Mouse (Mus musculus) heart, embryonic 12.5 days (tissue): ENCODE measurements around the gene Nln. TPM values are rescaled to one million over a fixed set of nuclear protein-coding genes. Genes with fewer than 3 reads are reported as not detected.

Experiments
- ATAC-seq: fragments of 200-750 bp; cut with Nextera tagmentation; 2 replicates; pipeline ENCODE4 v1.8.0; 2017; ENCODE audit warnings: moderate TSS enrichment, moderate library complexity; ENCODE audit not compliant: insufficient number of reproducible peaks, low FRiP score
- H3K27ac ChIP-seq: fragments of 300-500 bp; sonication (generic); 2 replicates; pipeline ENCODE4 v1.5.1; 2016; ENCODE audit warnings: mild to moderate bottlenecking, moderate library complexity; ENCODE audit not compliant: poor library complexity, severe bottlenecking
- H3K27me3 ChIP-seq: fragments of 300-500 bp; sonication (generic); replicated peaks from 2 replicates; pipeline ENCODE4 v1.6.1; 2016; ENCODE audit warnings: mild to moderate bottlenecking, moderate library complexity
- H3K36me3 ChIP-seq: fragments of 300-500 bp; sonication (generic); 2 replicates; pipeline ENCODE4 v1.6.1; 2016; ENCODE audit warnings: mild to moderate bottlenecking, moderate library complexity
- H3K4me1 ChIP-seq: fragments of 300-500 bp; sonication (generic); replicated peaks from 2 replicates; pipeline ENCODE4 v1.6.1; 2016; ENCODE audit warnings: mild to moderate bottlenecking
- H3K4me2 ChIP-seq: fragments of 300-500 bp; sonication (generic); 2 replicates; pipeline ENCODE4 v1.6.1; 2016; ENCODE audit warnings: mild to moderate bottlenecking, moderate library complexity
- H3K4me3 ChIP-seq: fragments of 300-500 bp; sonication (generic); 2 replicates; pipeline ENCODE4 v1.5.1; 2016; ENCODE audit warnings: mild to moderate bottlenecking
- H3K9ac ChIP-seq: fragments of 300-500 bp; sonication (generic); 2 replicates; pipeline ENCODE4 v1.6.1; 2016; ENCODE audit warnings: mild to moderate bottlenecking, moderate library complexity
- H3K9me3 ChIP-seq: fragments of 300-500 bp; sonication (generic); replicated peaks from 2 replicates; pipeline ENCODE4 v1.6.1; 2016; ENCODE audit warnings: mild to moderate bottlenecking, moderate library complexity
- WGBS: fragments of 180-500 bp; shearing (Covaris S2); methylation state at CpG from one replicate; pipeline ENCODE4 v1.1.7; 2016; 5-methylcytosine and 5-hydroxymethylcytosine counted together
- polyA plus RNA-seq: library from polyadenylated mRNA; unstranded; fragments of >200 nt; fragmentation: Nextera tagmentation; extraction: Ambion mirVana; gene quantifications from 2 replicates; pipeline ENCODE4 v1.2.1, GENCODE M21; 2016

Gene Nln
- polyA plus RNA-seq, 1 experiment from 2014 or later: 25.7 TPM

DNA sequence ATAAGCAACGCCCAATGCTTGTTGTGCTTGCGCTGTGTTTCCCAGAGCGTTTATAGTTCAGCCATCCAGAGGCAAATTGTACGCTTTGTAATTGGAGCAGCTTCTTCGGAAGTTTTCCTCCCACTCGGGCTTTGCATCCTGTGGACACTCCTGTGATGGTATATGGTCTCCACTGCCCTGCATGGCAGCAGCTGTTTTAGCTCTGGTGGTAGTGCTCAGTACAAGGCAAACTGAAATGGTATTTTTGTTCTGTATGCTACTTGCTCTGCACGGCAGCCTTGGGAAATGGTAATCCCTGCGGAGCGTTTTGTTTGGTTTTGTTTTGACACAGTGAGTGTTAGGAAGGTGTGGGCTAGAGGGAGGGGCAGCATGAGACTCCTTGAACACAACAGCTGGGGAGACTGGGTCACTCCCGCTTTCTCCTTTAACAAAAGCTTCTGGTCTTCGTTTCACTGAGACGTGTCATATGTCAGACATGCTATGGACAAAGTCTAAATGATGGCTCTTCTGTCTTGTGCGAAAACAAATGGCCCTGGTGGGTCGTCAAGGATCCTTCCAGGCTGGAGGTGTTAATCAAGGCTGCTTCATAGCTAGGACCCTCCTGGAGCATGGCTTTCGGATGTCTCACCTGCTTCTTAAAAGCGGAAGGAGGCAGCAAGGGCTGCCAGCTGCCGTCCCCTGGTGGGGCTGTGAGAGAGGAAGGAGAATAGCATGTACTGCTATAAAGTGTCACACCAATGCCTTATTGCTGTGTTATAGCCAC lies 12.8 kb upstream of the Nln start:
- Histone ChIP-seq H3K9me3 (no peaks in the 10 kb centered on the region), H3K36me3 (peaks cover 2% of the 10 kb centered on the region), H3K4me1 (no peaks in the 10 kb centered on the region), H3K9ac (no peak overlapping the region), H3K27me3 (no peaks in the 10 kb centered on the region), H3K27ac (no peak overlapping the region), H3K4me3 (no peak overlapping the region), H3K4me2 (no peak overlapping the region)
- no peak for ATAC-seq
- WGBS: 74% methylated on average over 17 of the region's 17 CpGs

DNA sequence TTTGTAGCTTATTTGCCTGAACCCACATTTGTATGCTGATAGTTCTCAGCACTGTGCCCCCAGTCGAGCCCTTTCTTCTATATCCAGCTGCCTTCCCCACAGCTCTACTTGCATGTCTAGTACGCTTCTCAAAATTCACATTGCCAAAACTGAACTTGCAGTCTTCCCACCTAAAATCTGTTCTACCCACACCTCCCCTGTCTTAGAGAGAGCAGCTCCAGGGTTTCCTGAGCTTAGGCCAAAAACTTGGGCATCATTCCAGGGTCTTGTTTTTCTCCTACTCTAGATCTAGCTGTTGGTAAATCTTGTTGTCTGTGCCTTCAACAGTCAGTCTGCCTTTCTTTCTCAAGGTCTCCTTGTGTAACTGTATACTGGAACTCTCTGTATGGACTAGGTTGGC lies 5.4 kb upstream of the Nln start:
- H3K27me3 ChIP-seq: no peaks in the 10 kb centered on the region; the same call in 1 of the 2 replicates
- no peak overlapping the region for H3K9ac ChIP-seq
- no peak overlapping the region for H3K27ac ChIP-seq
- H3K4me3 ChIP-seq: no peak overlapping the region
- H3K36me3 ChIP-seq: peaks cover 2% of the 10 kb centered on the region
- WGBS: 89% methylated on average over 2 of the region's 2 CpGs
- H3K4me1 ChIP-seq: peaks cover 9% of the 10 kb centered on the region
- ATAC-seq: no peak
- H3K9me3 ChIP-seq: 0 out of 2 replicates have a peak, but pooled peaks cover 3% of the 10 kb centered on the region
- H3K4me2 ChIP-seq: no peak overlapping the region

DNA sequence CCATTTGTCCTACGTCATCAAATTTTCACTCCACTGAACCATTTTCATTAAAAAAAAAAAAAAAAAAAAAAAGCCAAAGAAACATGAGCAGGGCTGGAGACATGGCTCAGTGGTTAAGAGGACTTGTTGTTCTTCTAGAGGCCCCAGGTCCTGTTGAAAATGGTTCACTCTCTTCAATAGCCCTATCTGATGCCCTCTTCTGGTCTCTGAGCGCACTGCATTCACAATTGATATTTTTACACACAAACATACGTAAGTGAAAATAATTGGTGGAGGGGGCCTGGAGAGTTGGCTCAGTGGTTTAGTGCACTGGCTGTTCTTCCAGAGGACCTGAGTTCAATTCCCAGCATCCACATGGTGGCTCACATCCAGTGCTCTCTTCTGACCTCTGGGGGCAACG lies 4.4 kb upstream of the Nln start:
- Histone ChIP-seq H3K27me3 (no peaks in the 10 kb centered on the region; the same call in 1 of the 2 replicates), H3K27ac (no peak overlapping the region), H3K4me3 (no peak overlapping the region), H3K9ac (no peak overlapping the region), H3K4me1 (peaks cover 9% of the 10 kb centered on the region), H3K4me2 (no peak overlapping the region), H3K36me3 (peaks cover 2% of the 10 kb centered on the region; the same call in 1 of the 2 replicates), H3K9me3 (0 out of 2 replicates have a peak, but pooled peaks cover 3% of the 10 kb centered on the region)
- 94% methylated on average over 4 of the region's 4 CpGs for WGBS
- ATAC-seq: no peak

DNA sequence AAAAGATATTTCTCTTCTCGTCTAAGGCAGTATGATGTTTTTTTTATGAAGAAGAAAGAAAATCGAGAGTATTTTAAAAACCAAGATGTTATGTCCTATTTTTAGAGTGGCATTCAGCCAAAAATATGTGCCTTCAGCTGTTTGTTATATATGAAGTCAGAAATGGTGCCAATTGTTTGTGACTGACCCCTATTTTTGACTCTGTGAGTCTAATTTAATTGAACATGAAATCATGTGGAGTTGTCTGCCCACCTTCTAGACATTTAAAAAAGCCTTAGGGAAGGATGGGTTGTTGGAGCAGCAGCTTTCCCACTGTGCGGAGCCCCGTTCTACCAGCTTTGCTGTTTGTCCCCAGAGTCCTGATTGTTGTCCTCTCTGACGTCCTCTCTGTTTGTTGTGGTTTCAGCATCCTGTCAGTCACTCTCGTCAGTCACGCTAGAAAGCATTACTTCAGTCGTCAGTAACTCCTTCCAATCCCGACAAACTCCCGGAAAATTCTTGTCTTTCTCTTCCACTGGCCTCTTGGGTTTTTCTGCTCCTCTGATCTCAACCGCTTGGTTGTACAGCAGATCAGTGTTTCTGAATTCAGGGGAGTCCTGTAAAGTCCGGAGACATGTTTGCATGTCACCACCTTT lies 3.0 kb upstream of the Nln start:
- H3K36me3 ChIP-seq: no peaks in the 10 kb centered on the region
- WGBS: 41% methylated on average over 12 of the region's 12 CpGs
- peaks cover 9% of the 10 kb centered on the region for H3K4me1 ChIP-seq
- H3K27ac ChIP-seq: no peak overlapping the region
- H3K9me3 ChIP-seq: 0 out of 2 replicates have a peak, but pooled peaks cover 3% of the 10 kb centered on the region
- peak overlapping the region; percentile 29; the same call in 1 of the 2 replicates for H3K4me2 ChIP-seq
- ATAC-seq: no peak
- H3K27me3 ChIP-seq: no peaks in the 10 kb centered on the region; the same call in 1 of the 2 replicates
- H3K4me3 ChIP-seq: no peak overlapping the region
- H3K9ac ChIP-seq: no peak overlapping the region

DNA sequence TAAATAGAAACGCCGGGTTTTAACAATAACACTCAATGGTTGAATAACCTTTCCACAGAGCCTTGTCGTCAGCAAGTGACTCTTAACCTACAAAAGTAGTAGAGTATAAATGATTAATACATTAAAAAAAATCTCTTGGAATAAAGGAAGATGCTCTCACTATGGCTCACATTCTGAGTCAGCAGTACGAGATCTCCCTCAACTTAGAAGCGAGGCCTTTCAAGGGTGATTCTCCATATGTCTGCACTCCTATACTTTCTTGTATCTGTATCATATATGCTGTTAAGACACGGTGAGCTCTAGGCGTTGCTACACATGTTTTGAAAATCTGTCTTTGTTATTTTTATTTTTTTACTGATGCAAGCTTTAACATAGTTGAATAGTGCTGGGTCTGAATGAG lies 1.1 kb upstream of the Nln start:
- H3K4me2 ChIP-seq: peak overlapping the region; percentile 97
- WGBS: 50% methylated on average over 7 of the region's 7 CpGs
- no peak overlapping the region for H3K9ac ChIP-seq

DNA sequence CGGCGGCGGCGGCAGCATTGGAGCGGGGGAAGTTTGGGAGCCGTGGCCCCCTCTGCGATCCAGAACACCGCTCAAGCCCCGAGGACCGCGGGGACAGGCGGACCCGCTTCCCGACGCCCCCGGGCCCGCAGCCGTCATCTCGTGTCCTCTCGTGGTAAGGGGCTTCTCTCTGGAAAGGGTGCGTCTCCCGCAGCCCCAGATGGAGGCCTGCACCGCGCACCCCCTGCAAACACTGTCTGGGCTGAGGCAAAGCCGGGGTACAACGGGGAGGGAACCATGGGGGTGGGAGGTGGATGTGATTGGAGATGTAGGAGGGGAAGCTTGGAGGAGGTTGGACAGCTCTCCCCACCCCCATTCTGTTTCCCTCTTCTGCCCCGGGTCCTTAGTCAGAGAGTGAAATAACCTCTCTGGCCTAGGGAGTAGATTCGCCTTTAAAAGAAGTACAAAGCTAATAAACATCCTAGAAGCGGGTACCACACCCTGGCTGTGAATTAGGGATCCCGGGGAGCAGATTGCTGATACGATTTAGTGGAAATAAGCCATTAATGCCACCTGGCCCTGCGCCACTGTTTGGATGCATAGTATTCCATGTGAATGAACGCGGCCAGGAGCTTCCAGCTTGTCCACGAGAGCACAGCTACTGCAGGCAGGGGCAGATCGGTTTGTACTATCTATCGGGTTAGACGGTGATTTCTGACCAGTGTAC lies 555 bp upstream of the Nln start:
- WGBS: 3% methylated on average over 38 of the region's 38 CpGs
- ATAC-seq: peak; percentile 56
- Histone ChIP-seq H3K9me3 (0 out of 2 replicates have a peak, but pooled peaks cover 3% of the 10 kb centered on the region), H3K36me3 (no peaks in the 10 kb centered on the region), H3K27ac (no peak overlapping the region; the same call in 1 of the 2 replicates), H3K4me1 (peaks cover 9% of the 10 kb centered on the region), H3K9ac (peak overlapping the region; percentile 84), H3K4me3 (peak overlapping the region; percentile 93), H3K27me3 (no peaks in the 10 kb centered on the region; the same call in 1 of the 2 replicates), H3K4me2 (peak overlapping the region; percentile 97)

More for the DNA sequence above, 1.1 kb upstream of the Nln start:
- Histone ChIP-seq H3K4me1 (peaks cover 9% of the 10 kb centered on the region), H3K9me3 (0 out of 2 replicates have a peak, but pooled peaks cover 3% of the 10 kb centered on the region), H3K36me3 (no peaks in the 10 kb centered on the region), H3K27ac (no peak overlapping the region), H3K4me3 (peak overlapping the region; percentile 93), H3K27me3 (no peaks in the 10 kb centered on the region; the same call in 1 of the 2 replicates)
- no peak for ATAC-seq

- ATAC-seq: peak; percentile 12
- WGBS: 2% methylated on average over 24 of the region's 24 CpGs
Measured at GRCm38 (mm10) chr13:104108651-104109287, 645 bp downstream of the Nln start.

DNA sequence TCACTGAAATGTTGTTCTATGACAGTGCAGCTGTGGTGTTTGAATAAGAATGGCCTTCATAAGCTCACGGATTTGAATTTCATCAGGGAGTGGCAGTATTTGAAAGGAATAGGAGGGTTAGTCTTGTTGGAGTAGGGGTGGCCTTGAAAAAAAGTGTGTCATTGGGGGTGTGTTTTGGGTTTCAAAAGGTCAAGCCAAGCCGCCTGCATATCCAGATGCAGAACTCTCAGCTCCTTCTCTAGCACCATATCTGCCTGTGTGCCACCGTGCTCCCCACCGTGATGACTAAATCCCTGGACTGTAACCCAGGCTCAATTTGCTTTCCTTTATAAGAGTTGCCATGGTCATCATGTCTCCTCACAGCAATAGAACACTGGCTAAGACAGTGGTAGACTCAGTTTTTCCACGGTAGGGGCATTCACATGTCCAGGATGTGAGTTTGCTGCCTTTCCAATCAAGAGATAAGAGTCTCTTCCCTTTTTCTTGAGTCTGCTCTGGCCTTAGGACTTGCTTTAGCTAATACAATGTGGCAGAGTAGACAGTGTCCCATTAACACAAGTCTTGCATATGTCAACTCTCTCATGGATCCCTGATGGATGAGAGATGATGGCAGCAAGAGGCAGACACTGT lies 7.7 kb downstream of the Nln start:
- H3K4me3 ChIP-seq: no peak overlapping the region
- no peak overlapping the region for H3K4me2 ChIP-seq
- no peaks in the 10 kb centered on the region for H3K27me3 ChIP-seq
- 79% methylated on average over 5 of the region's 5 CpGs for WGBS
- no peak overlapping the region for H3K9ac ChIP-seq
- peaks cover 11% of the 10 kb centered on the region for H3K4me1 ChIP-seq
- peaks cover 5% of the 10 kb centered on the region; the same call in 1 of the 2 replicates for H3K9me3 ChIP-seq
- H3K36me3 ChIP-seq: peaks cover 12% of the 10 kb centered on the region
- H3K27ac ChIP-seq: no peak overlapping the region
- ATAC-seq: 0 out of 2 replicates have a peak, but pooled peaks have one; percentile 25

More at GRCm38 (mm10) chr13:104108651-104109287, 645 bp downstream of the Nln start:
- H3K36me3 ChIP-seq: peaks cover 11% of the 10 kb centered on the region
- peak overlapping the region; percentile 97 for H3K4me2 ChIP-seq
- H3K4me1 ChIP-seq: peaks cover 9% of the 10 kb centered on the region
- peak overlapping the region; percentile 50 for H3K27ac ChIP-seq
- H3K9ac ChIP-seq: peak overlapping the region; percentile 77
- peaks cover 6% of the 10 kb centered on the region; the same call in 1 of the 2 replicates for H3K9me3 ChIP-seq
- H3K4me3 ChIP-seq: peak overlapping the region; percentile 93
- H3K27me3 ChIP-seq: no peaks in the 10 kb centered on the region

DNA sequence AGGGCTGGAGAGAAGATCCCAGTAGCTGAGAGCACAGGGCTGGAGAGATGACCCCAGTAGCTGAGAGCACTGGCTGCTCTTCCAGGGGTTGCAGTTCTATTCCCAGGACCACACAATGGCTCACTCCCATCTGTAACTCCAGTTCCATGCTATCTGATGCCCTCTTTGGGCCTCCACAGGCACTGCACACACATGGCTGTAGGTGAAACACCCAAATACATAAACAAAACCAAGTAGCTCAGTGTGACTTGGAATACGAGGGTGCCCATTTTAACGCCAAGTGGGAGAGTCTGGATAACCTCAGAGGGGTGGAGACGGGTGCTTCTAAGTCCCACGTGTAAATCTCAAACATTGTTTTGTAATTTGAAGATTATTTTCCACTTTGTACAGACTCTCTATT lies 9.0 kb downstream of the Nln start:
- Histone ChIP-seq H3K27me3 (no peaks in the 10 kb centered on the region), H3K36me3 (peaks cover 12% of the 10 kb centered on the region), H3K9me3 (peaks cover 5% of the 10 kb centered on the region; the same call in 1 of the 2 replicates), H3K27ac (no peak overlapping the region), H3K4me1 (peaks cover 24% of the 10 kb centered on the region), H3K9ac (no peak overlapping the region), H3K4me2 (no peak overlapping the region), H3K4me3 (no peak overlapping the region)
- WGBS: 83% methylated on average over 4 of the region's 4 CpGs
- ATAC-seq: no peak

DNA sequence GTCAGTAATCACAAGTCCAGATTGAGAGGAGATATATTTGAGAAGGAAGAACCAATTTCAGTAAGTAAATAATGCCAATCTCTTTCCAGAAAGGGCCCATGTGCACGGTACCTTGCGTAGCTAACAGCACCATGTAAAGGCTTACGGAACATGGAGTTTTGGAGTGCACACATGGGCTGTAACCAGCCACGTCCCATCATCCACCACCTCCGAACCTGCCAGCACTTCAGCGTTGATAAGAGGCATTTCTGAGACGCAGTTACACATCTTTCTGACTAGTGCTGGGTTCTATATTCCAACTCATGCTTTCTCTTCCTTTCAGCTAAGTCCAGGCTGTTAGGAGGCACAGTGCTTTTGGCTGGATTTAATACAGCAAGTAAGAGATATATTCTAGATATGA lies 12.2 kb downstream of the Nln start:
- Histone ChIP-seq H3K9me3 (no peaks in the 10 kb centered on the region), H3K36me3 (no peaks in the 10 kb centered on the region), H3K27ac (no peak overlapping the region; the same call in 1 of the 2 replicates), H3K4me2 (peak overlapping the region; percentile 13; the same call in 1 of the 2 replicates), H3K4me3 (no peak overlapping the region), H3K9ac (no peak overlapping the region), H3K27me3 (no peaks in the 10 kb centered on the region), H3K4me1 (peaks cover 35% of the 10 kb centered on the region)
- no peak for ATAC-seq
- WGBS: 53% methylated on average over 7 of the region's 7 CpGs
